Mouse (Mus musculus): ENCODE data around the gene Prkar2b. TPM values are rescaled to one million over a fixed set of nuclear protein-coding genes. Genes with fewer than 3 reads are reported as not detected.

The Prkar2b gene
- polyA plus RNA-seq, 1 experiment from 2014 or later: 123 TPM

DNA sequence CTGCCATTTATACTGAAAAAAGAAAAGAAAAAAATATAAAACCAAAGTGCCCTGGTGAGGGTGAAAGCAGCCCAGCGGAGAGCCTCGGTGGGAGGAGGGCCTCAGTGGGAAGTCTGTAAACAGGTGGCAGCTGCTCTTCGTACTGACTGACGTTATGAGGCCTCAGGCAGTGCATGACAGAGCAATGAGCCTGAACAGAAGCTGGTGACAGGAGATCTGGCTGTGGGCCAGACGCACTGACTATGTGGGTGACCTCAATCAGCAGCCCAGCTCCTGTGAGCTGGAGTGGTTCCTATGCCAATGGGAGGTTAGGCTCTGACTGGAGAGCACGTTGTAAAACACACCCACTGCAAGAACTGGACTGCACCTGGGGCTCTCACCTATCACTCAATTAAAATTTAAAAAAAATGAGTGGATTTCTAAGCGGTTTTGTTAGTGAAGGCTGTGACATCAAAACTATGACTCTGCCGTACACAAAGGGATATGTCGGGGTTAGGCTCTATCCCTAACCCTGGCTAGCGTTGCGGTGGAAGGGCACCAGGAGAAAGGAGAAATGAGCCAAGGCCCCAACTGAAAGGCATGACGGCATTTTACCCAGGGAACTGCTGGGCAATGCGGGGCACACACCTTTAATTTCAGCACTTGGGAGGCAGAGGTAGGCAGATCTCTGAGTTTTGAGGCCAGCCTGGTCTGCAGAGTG lies 87.5 kb downstream of the Prkar2b start:
- no peak overlapping the region for H3K4me2 ChIP-seq (ENCODE audit: low read length)
- WGBS: 54% methylated on average over 13 of the region's 13 CpGs
- 0 out of 2 replicates have a peak, but pooled peaks cover 3% of the 10 kb centered on the region for H3K36me3 ChIP-seq (ENCODE audit: control insufficient read depth, insufficient read depth, low read length)
- no peak overlapping the region for H3K9ac ChIP-seq (ENCODE audit: low read depth, low read length)
- H3K27me3 ChIP-seq (replicated peaks; ENCODE audit: control insufficient read depth, insufficient read depth, low read length): no peaks in the 10 kb centered on the region
- no peaks in the 10 kb centered on the region for H3K4me1 ChIP-seq (ENCODE audit: control insufficient read depth, insufficient read depth, low read depth, low read length)
- H3K9me3 ChIP-seq (ENCODE audit: control insufficient read depth, low read length): no peaks in the 10 kb centered on the region
- ATAC-seq: peak; percentile 78
- H3K4me3 ChIP-seq (ENCODE audit: low read length): no peak overlapping the region
- no peak overlapping the region for H3K27ac ChIP-seq (ENCODE audit: low read depth, low read length)

DNA sequence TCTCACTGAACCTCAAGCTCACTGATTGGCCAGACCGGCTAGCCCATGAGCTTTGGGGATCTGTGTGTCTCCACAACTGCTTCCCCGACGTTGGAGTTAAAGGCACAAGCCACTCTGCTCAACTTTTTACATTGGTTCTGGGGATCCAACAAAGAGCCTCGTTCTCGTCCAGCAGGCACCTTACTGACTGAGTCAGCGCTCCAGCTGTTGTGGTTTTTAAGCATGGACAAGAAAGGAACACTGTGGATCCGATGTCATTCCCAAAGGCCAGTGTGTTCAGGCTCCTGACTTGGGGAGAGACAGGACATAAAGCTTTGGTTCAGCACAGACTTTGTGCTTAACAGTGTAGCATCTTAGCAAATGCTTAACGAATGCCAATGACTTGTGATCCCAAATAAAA lies 89.5 kb downstream of the Prkar2b start:
- Histone ChIP-seq H3K9me3 (ENCODE audit: control insufficient read depth, low read length) (no peaks in the 10 kb centered on the region), H3K36me3 (ENCODE audit: control insufficient read depth, insufficient read depth, low read length) (0 out of 2 replicates have a peak, but pooled peaks cover 3% of the 10 kb centered on the region), H3K4me2 (ENCODE audit: low read length) (no peak overlapping the region), H3K27me3 (replicated peaks; ENCODE audit: control insufficient read depth, insufficient read depth, low read length) (no peaks in the 10 kb centered on the region), H3K9ac (ENCODE audit: low read depth, low read length) (no peak overlapping the region), H3K4me1 (ENCODE audit: control insufficient read depth, insufficient read depth, low read depth, low read length) (no peaks in the 10 kb centered on the region), H3K4me3 (ENCODE audit: low read length) (no peak overlapping the region), H3K27ac (ENCODE audit: low read depth, low read length) (no peak overlapping the region)
- 89% methylated on average over 8 of the region's 8 CpGs for WGBS
- ATAC-seq: no peak

DNA sequence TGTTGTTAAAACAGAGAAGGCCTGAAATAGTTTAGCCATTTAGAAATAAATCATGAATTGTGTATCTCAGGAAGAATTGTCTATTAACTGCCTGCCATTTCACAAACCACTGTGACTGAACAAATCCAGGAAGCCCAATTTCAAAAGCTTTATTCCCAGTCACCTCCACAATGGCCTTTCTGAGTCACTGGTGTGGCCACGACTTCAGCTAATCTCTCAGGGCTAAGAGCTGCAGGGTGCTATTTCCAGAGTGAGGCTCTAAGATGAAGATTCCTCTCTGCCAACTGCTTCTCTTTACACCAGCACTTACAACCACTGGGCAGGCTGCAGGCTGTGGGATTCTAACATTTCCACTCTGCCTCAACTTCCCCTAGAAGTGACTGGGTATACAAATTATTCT lies 92.0 kb downstream of the Prkar2b start:
- 33% methylated on average over 1 of the region's 1 CpGs for WGBS

DNA sequence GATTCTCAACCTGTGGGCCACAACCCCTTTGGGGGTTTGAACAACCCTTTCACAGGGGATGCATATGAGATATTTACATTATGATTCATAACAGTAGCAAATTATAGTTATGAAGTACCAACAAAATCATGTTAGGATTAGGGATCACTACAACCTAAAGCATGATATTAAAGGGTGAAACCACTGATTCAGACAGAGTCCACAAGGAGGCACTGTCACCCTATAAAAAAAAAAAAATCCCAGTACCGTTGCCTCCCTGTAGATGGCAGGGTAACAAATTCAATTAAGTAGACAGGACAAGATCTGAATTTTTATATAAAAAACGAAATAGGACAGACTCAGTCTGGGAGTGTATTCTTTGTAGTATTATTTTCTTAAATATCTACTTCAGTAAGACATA lies 93.6 kb downstream of the Prkar2b start:
- WGBS: 4% methylated on average over 2 of the region's 2 CpGs
- Histone ChIP-seq H3K4me2 (ENCODE audit: low read length) (no peak overlapping the region), H3K36me3 (ENCODE audit: control insufficient read depth, insufficient read depth, low read length) (peaks cover 10% of the 10 kb centered on the region; the same call in 1 of the 2 replicates), H3K9me3 (ENCODE audit: control insufficient read depth, low read length) (no peaks in the 10 kb centered on the region), H3K27me3 (replicated peaks; ENCODE audit: control insufficient read depth, insufficient read depth, low read length) (no peaks in the 10 kb centered on the region), H3K27ac (ENCODE audit: low read depth, low read length) (no peak overlapping the region), H3K4me3 (ENCODE audit: low read length) (no peak overlapping the region), H3K4me1 (ENCODE audit: control insufficient read depth, insufficient read depth, low read depth, low read length) (no peaks in the 10 kb centered on the region), H3K9ac (ENCODE audit: low read depth, low read length) (no peak overlapping the region)
- ATAC-seq: peak; percentile 51; the same call in 1 of the 2 replicates

More for the DNA sequence above, 92.0 kb downstream of the Prkar2b start:
- no peak overlapping the region for H3K4me2 ChIP-seq (ENCODE audit: low read length)
- H3K4me3 ChIP-seq (ENCODE audit: low read length): no peak overlapping the region
- H3K27ac ChIP-seq (ENCODE audit: low read depth, low read length): no peak overlapping the region
- no peaks in the 10 kb centered on the region for H3K4me1 ChIP-seq (ENCODE audit: control insufficient read depth, insufficient read depth, low read depth, low read length)
- no peak for ATAC-seq
- H3K27me3 ChIP-seq (replicated peaks; ENCODE audit: control insufficient read depth, insufficient read depth, low read length): no peaks in the 10 kb centered on the region
- H3K9me3 ChIP-seq (ENCODE audit: control insufficient read depth, low read length): no peaks in the 10 kb centered on the region
- H3K9ac ChIP-seq (ENCODE audit: low read depth, low read length): no peak overlapping the region
- H3K36me3 ChIP-seq (ENCODE audit: control insufficient read depth, insufficient read depth, low read length): 0 out of 2 replicates have a peak, but pooled peaks cover 7% of the 10 kb centered on the region

DNA sequence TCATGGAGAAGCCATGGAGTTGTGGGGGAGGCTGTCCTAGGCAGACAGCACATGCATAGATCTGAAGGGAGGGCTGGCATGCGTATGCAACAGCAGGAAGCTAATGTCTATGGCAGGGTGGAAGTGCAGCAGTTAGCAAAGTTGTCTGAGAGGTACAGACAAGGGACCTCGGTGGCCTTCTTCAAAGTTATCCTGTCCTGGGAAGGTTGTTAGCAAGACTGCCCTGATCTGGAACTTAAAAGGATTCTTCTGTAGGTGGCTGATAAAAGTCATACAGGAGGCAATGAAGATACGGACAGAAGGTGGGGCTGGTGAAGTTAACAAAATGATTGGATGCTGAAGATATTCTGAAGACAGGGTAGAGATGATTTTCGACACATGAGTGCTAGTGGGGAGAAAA lies 94.7 kb downstream of the Prkar2b start:
- no peak overlapping the region for H3K4me2 ChIP-seq (ENCODE audit: low read length)
- H3K27ac ChIP-seq (ENCODE audit: low read depth, low read length): no peak overlapping the region
- H3K36me3 ChIP-seq (ENCODE audit: control insufficient read depth, insufficient read depth, low read length): peaks cover 7% of the 10 kb centered on the region; the same call in 1 of the 2 replicates
- no peak overlapping the region for H3K4me3 ChIP-seq (ENCODE audit: low read length)
- no peak for ATAC-seq
- no peak overlapping the region for H3K9ac ChIP-seq (ENCODE audit: low read depth, low read length)
- H3K27me3 ChIP-seq (replicated peaks; ENCODE audit: control insufficient read depth, insufficient read depth, low read length): no peaks in the 10 kb centered on the region
- no peaks in the 10 kb centered on the region for H3K4me1 ChIP-seq (ENCODE audit: control insufficient read depth, insufficient read depth, low read depth, low read length)
- no peaks in the 10 kb centered on the region for H3K9me3 ChIP-seq (ENCODE audit: control insufficient read depth, low read length)
- WGBS: 89% methylated on average over 4 of the region's 4 CpGs

DNA sequence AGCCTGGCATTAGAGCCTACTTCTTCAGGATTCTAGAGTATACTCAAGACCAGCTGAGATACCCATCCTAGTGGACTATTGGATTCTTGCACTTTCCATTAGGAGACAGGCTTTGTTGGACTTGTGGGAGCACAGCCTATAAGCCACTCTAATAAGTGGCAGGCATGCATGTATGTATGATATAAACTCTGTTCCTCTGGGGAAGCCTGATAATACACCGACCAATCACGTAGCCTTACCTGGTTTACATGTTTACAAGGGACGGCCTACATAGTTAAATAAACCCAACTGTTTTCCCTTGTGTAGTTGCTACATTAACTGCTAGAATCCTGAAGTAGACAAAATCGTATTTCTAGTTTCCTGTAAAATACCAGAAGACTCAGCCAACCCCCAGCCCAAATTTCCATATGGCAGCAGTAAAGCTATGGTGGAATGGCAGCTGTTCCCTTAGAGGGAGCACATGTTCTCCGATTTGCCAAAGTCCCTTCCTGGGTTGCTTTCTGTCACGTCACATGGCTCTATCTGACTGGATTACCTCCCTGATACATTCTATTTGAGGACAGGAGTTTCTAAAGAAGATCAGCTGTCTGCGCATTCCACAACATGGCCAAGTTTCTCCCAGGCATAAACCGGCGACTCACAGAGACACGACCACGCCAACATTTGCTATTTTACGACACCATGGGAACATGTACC lies 95.4 kb downstream of the Prkar2b start:
- peaks cover 9% of the 10 kb centered on the region; the same call in 1 of the 2 replicates for H3K36me3 ChIP-seq (ENCODE audit: control insufficient read depth, insufficient read depth, low read length)
- no peak for ATAC-seq
- 91% methylated on average over 12 of the region's 12 CpGs for WGBS
- no peaks in the 10 kb centered on the region for H3K9me3 ChIP-seq (ENCODE audit: control insufficient read depth, low read length)
- no peaks in the 10 kb centered on the region for H3K27me3 ChIP-seq (replicated peaks; ENCODE audit: control insufficient read depth, insufficient read depth, low read length)
- no peak overlapping the region for H3K27ac ChIP-seq (ENCODE audit: low read depth, low read length)
- H3K4me3 ChIP-seq (ENCODE audit: low read length): no peak overlapping the region
- H3K4me2 ChIP-seq (ENCODE audit: low read length): no peak overlapping the region
- no peaks in the 10 kb centered on the region for H3K4me1 ChIP-seq (ENCODE audit: control insufficient read depth, insufficient read depth, low read depth, low read length)
- H3K9ac ChIP-seq (ENCODE audit: low read depth, low read length): no peak overlapping the region

DNA sequence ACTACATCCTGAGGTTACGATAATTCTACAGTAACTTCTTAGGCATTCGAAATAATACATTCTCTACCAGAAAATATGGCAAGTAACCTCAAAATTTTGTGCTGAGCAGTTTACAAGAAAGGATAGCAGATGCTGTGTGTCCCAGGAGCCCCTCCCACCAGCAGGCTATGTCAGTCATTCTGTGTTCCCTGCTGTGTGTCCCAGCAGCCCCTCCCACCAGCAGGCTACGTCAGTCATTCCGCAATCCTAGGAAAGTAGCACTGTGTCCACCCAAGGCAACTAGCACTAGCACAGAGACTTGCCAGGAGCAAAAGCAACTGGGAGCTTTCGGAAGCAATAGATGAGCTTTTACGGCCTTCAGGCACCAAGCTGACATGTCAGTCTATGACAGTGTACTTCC lies 97.0 kb downstream of the Prkar2b start:
- WGBS: 82% methylated on average over 6 of the region's 6 CpGs
- no peak overlapping the region for H3K4me2 ChIP-seq (ENCODE audit: low read length)
- H3K4me3 ChIP-seq (ENCODE audit: low read length): no peak overlapping the region
- H3K36me3 ChIP-seq (ENCODE audit: control insufficient read depth, insufficient read depth, low read length): peaks cover 9% of the 10 kb centered on the region; the same call in 1 of the 2 replicates
- no peak; the same call in 1 of the 2 replicates for ATAC-seq
- no peak overlapping the region for H3K27ac ChIP-seq (ENCODE audit: low read depth, low read length)
- no peaks in the 10 kb centered on the region for H3K4me1 ChIP-seq (ENCODE audit: control insufficient read depth, insufficient read depth, low read depth, low read length)
- H3K9me3 ChIP-seq (ENCODE audit: control insufficient read depth, low read length): no peaks in the 10 kb centered on the region
- H3K9ac ChIP-seq (ENCODE audit: low read depth, low read length): no peak overlapping the region
- no peaks in the 10 kb centered on the region for H3K27me3 ChIP-seq (replicated peaks; ENCODE audit: control insufficient read depth, insufficient read depth, low read length)

DNA sequence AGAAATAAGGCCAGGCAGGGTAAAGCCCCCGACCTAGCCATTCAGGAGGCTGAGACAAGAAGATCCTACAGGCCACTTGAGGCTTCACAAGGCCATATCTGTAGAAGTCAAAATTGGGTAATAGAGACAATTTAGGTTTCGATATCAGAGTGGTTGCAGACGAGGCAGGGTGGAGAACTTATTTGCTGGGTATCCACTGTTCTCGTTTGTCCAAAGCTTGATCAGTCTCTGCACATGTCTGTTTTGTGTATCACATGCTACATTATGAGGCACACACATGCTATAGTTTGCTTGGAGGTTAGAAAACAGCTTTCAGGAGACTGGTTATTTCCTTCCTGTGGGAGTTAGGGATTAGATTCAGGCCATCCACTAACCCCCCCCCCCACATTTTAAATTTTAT lies 105.3 kb downstream of the Prkar2b start:
- Histone ChIP-seq H3K4me2 (ENCODE audit: low read length) (no peak overlapping the region), H3K27ac (ENCODE audit: low read depth, low read length) (no peak overlapping the region), H3K27me3 (replicated peaks; ENCODE audit: control insufficient read depth, insufficient read depth, low read length) (no peaks in the 10 kb centered on the region), H3K36me3 (ENCODE audit: control insufficient read depth, insufficient read depth, low read length) (peaks cover 2% of the 10 kb centered on the region; the same call in 1 of the 2 replicates), H3K4me3 (ENCODE audit: low read length) (no peak overlapping the region), H3K9ac (ENCODE audit: low read depth, low read length) (no peak overlapping the region), H3K9me3 (ENCODE audit: control insufficient read depth, low read length) (no peaks in the 10 kb centered on the region), H3K4me1 (ENCODE audit: control insufficient read depth, insufficient read depth, low read depth, low read length) (peaks cover 2% of the 10 kb centered on the region; the same call in 1 of the 2 replicates)
- 87% methylated on average over 4 of the region's 4 CpGs for WGBS
- 0 out of 2 replicates have a peak, but pooled peaks have one; percentile 2 for ATAC-seq

DNA sequence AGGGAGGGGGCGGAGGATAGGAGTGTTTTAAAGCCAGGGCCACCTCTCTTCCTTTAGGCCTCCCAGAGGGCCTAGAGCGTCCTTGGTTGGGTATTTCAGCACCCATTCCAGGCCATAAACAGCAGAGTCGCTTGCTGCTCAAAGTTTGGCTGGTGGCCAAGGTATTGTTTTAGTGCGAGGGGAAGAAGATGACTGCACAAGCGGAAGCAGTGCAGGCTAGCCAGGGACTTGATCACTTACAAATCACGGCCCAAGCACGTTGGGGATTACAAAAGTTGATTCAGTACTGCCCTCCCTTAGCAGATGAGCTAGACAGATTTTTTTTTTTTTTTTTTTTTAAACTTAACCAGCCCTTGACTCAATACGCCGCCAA lies 110.5 kb downstream of the Prkar2b start:
- Histone ChIP-seq H3K9me3 (ENCODE audit: control insufficient read depth, low read length) (no peaks in the 10 kb centered on the region), H3K36me3 (ENCODE audit: control insufficient read depth, insufficient read depth, low read length) (no peaks in the 10 kb centered on the region), H3K4me2 (ENCODE audit: low read length) (peak overlapping the region; percentile 68), H3K9ac (ENCODE audit: low read depth, low read length) (peak overlapping the region; percentile 24), H3K4me3 (ENCODE audit: low read length) (peak overlapping the region; percentile 42), H3K4me1 (ENCODE audit: control insufficient read depth, insufficient read depth, low read depth, low read length) (peaks cover 6% of the 10 kb centered on the region; the same call in 1 of the 2 replicates), H3K27me3 (replicated peaks; ENCODE audit: control insufficient read depth, insufficient read depth, low read length) (no peaks in the 10 kb centered on the region), H3K27ac (ENCODE audit: low read depth, low read length) (peak overlapping the region; percentile 71)
- 3% methylated on average over 9 of the region's 9 CpGs for WGBS
- no peak for ATAC-seq
